ENCODE assay signal across 8 mouse cellular contexts in the genomic region with DNA sequence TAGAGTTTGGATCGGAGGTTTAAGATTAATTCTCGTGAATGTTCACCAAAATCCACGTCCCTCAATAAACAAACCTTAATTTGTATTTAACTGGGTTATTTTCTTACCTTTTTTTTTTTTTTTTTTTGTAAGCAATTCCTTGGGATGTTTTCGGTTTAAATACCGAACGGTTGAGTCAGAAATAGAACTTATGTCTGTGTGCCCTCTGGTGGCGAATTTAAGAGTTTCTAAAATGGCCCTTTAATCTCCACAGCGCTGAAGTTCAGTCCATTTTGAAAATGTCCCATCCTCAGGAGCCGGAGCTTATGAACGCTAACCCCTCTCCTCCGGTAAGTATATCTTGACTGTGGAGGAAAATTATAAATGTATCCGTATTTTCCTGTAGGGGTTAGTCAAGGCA.
DNase-seq lines count a peak whose midpoint lies in the region.

No protein-coding gene starts in this region.

- peak; percentile 71 for DNase-seq in adrenal gland, postnatal 10 days
- DNase-seq in adrenal gland, adult 8-10 months = no peak
- peak; percentile 92 for DNase-seq in NIH3T3 (ENCODE audit: low read depth)
- DNase-seq in embryo, embryonic 11.5 days (ENCODE audit: low read depth, low spot score) = peak; percentile 71
- DNase-seq in heart, postnatal 10 days = peak; percentile 76 to 84
- DNase-seq in large intestine, adult 2 months (ENCODE audit: low read depth, low spot score) = peak; percentile 73
- peak; percentile 83 for DNase-seq in lung, postnatal 25 days (ENCODE audit: low spot score)
- peak; percentile 36 to 65 for DNase-seq in spleen, postnatal 10 days (ENCODE audit: low spot score in 2 of 2)

- intact Hi-C loops in heart, postnatal 10 days (cut with DNase I) = no loop called here

- WGBS in large intestine, adult 2 months = 2% methylated on average over 12 of the region's 12 CpGs
